Mouse (Mus musculus) ES-E14 (cell line): ENCODE measurements around the gene Lrcol1.

ENCODE experiments used
- CHD2 ChIP-seq: IDR thresholded peaks from 2 replicates; pipeline ENCODE4 v1.6.1; 2014; ENCODE audit warnings: mild to moderate bottlenecking, low read depth, low read length, inconsistent platforms
- HCFC1 ChIP-seq: IDR thresholded peaks from 2 replicates; pipeline ENCODE4 v1.6.1; 2012; ENCODE audit warnings: low read length, inconsistent platforms, borderline replicate concordance; ENCODE audit not compliant: insufficient read depth
- MAFK ChIP-seq: IDR thresholded peaks from 2 replicates; pipeline ENCODE4 v1.6.1; 2014; ENCODE audit warnings: mild to moderate bottlenecking, low read depth, low read length, inconsistent platforms; ENCODE audit not compliant: insufficient read depth
- ZC3H11A ChIP-seq: IDR thresholded peaks from 2 replicates; pipeline ENCODE4 v1.6.1; 2012; ENCODE audit warnings: low read depth, mild to moderate bottlenecking, inconsistent platforms, low read length, borderline replicate concordance
- ZNF384 ChIP-seq: IDR thresholded peaks from 2 replicates; pipeline ENCODE4 v1.6.1; 2012; ENCODE audit warnings: low read depth, low read length, inconsistent platforms

- TF ChIP-seq HCFC1 = no peak
- no peak for TF ChIP-seq ZC3H11A
- no peak for TF ChIP-seq CHD2
- no peak for TF ChIP-seq MAFK
- TF ChIP-seq ZNF384 = no peak
These were observed 1.0 kb downstream of the Lrcol1 start for GRCm38 (mm10) chr5:110345553-110345952.
